Mouse (Mus musculus) hindbrain, embryonic 10.5 days (tissue): ENCODE measurements at regions not wholly inside any gene's neighbourhood (a gene's known extent, or its start where the extent isn't known, plus 50 kb on each side); places are given as distances from the start of the nearest gene placed in this dataset.
"Not testable (repeated sequence)": the region's sequence is repeated elsewhere in the genome, so short reads cannot be mapped to it uniquely, and the experiment has no call there.

Source experiments
- DNase-seq: peaks from one replicate; pipeline ENCODE4 v3.0.0-alpha.2; 2017; ENCODE audit warnings: low spot score
- H3K27ac ChIP-seq: fragments of 300-500 bp; sonication (generic); 2 replicates; pipeline ENCODE4 v1.5.1; 2016; ENCODE audit warnings: mild to moderate bottlenecking, moderate library complexity
- H3K27me3 ChIP-seq: fragments of 300-500 bp; sonication (generic); 2 replicates; pipeline ENCODE4 v1.6.1; 2016; ENCODE audit warnings: mild to moderate bottlenecking; ENCODE audit not compliant: poor library complexity, insufficient read depth, severe bottlenecking
- H3K36me3 ChIP-seq: fragments of 300-500 bp; sonication (generic); 2 replicates; pipeline ENCODE4 v1.6.1; 2016; ENCODE audit warnings: mild to moderate bottlenecking, moderate library complexity
- H3K4me1 ChIP-seq: fragments of 300-500 bp; sonication (generic); replicated peaks from 2 replicates; pipeline ENCODE4 v1.6.1; 2016; ENCODE audit warnings: mild to moderate bottlenecking
- H3K4me3 ChIP-seq: fragments of 300-500 bp; sonication (generic); 2 replicates; pipeline ENCODE4 v1.5.1; 2016; ENCODE audit warnings: mild to moderate bottlenecking, moderate library complexity
- H3K9me3 ChIP-seq: fragments of 300-500 bp; sonication (generic); 2 replicates; pipeline ENCODE4 v1.6.1; 2016; ENCODE audit warnings: mild to moderate bottlenecking, moderate library complexity
- WGBS: fragments of 180-500 bp; shearing (Covaris S2); methylation state at CpG from one replicate; pipeline ENCODE4 v1.1.7; 2016; 5-methylcytosine and 5-hydroxymethylcytosine counted together

DNA sequence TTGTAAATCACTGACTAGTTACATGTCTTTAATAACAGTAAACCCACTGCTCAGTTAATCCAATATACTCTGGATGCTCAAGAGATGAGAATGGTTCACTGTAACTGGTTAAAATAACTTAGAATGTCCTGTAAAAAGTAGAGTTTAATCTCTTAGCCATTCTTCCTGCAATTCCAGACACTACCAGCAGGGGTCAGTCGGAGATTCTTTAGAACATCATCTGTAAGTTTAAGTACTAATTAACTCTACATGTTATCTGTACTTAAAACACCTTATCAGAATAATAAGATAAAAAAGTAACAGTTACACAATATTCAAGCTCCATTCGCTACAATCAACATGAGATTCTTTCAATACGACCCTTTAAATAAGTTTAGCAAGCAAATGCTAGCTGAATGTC, 58.7 kb upstream of the Olig3 start:
- no peak for DNase-seq
- 56% methylated on average over 3 of the region's 3 CpGs for WGBS
- no peaks in the 10 kb centered on the region for H3K27me3 ChIP-seq

DNA sequence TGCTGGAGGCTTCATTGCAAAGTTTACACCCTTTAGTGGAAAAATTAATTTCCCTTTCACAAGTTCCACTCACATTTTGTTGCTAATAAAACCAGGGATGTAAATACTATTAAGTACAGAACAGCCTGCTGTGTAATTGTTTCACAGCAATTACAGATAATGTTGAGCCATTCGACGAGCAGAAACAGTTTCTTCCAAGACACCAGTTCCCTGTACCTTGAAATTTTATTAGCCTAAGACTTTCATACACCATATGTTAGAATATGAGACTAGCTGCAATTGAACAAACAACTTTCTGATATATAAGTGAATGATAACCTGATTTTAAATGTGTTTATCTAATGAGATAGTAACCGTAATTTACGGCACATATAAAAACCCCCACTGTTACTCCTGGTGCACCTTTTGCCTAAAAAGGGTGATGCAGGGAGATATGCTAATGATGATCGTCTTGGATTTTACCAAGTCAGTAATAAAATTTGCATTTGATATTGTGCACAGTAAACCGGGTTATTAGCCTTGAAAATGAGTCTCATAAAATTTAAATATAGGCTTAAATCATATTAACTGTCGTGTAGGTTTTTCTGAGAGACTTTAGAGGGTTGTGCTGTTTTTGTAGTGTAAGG, 60.8 kb upstream of the Olig3 start:
- WGBS: 92% methylated on average over 7 of the region's 7 CpGs

More for the DNA sequence above, 58.7 kb upstream of the Olig3 start:
- H3K4me1 ChIP-seq: no peaks in the 10 kb centered on the region
- no peak overlapping the region for H3K27ac ChIP-seq
- no peak overlapping the region for H3K4me3 ChIP-seq
- H3K36me3 ChIP-seq: no peaks in the 10 kb centered on the region
- H3K9me3 ChIP-seq: no peaks in the 10 kb centered on the region

DNA sequence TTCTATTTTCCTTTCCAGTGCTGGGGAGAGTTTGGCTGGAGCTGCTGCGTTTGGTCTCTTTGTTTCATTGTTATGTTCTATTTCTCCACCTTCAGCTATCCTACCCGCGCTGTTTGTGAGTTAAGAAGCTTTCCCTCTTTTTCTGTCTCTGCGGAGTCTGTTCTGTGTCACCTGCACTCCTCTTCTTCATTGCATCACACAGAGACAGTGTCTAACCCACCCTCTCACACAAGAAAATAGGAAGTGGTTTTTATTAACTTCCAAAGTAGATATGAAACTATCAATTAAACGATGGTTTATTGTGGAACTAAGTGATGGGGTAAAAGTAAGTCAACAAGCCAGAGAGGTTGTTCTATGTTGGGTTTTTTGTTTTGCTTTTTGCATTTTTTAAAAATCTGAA, 64.9 kb upstream of the Olig3 start:
- H3K4me1 ChIP-seq: no peaks in the 10 kb centered on the region
- no peak overlapping the region for H3K27ac ChIP-seq
- H3K36me3 ChIP-seq: no peaks in the 10 kb centered on the region
- no peaks in the 10 kb centered on the region for H3K9me3 ChIP-seq
- WGBS: 72% methylated on average over 5 of the region's 5 CpGs
- H3K4me3 ChIP-seq: no peak overlapping the region
- DNase-seq: no peak
- no peaks in the 10 kb centered on the region for H3K27me3 ChIP-seq

More for the DNA sequence above, 60.8 kb upstream of the Olig3 start:
- Histone ChIP-seq H3K9me3 (no peaks in the 10 kb centered on the region), H3K36me3 (no peaks in the 10 kb centered on the region), H3K27me3 (no peaks in the 10 kb centered on the region), H3K4me1 (no peaks in the 10 kb centered on the region), H3K27ac (no peak overlapping the region), H3K4me3 (no peak overlapping the region)
- no peak for DNase-seq

GRCm38 (mm10) chr10:19291039-19291438, 65.3 kb upstream of the Olig3 start:
- not testable (repeated sequence) for H3K4me1 ChIP-seq, H3K36me3 ChIP-seq, H3K9me3 ChIP-seq, DNase-seq, H3K27me3 ChIP-seq, H3K27ac ChIP-seq, H3K4me3 ChIP-seq
- 86% methylated on average over 3 of the region's 3 CpGs for WGBS

GRCm38 (mm10) chr10:19282166-19282565, 74.2 kb upstream of the Olig3 start:
- H3K36me3 ChIP-seq: no peaks in the 10 kb centered on the region
- WGBS: 89% methylated on average over 3 of the region's 3 CpGs
- H3K4me3 ChIP-seq: no peak overlapping the region
- DNase-seq: no peak
- H3K9me3 ChIP-seq: no peaks in the 10 kb centered on the region
- H3K4me1 ChIP-seq: peaks cover 7% of the 10 kb centered on the region; the same call in 1 of the 2 replicates
- H3K27ac ChIP-seq: no peak overlapping the region
- H3K27me3 ChIP-seq: no peaks in the 10 kb centered on the region

GRCm38 (mm10) chr10:19281021-19281420, 75.3 kb upstream of the Olig3 start:
- no peaks in the 10 kb centered on the region for H3K9me3 ChIP-seq
- no peak for DNase-seq
- H3K36me3 ChIP-seq: no peaks in the 10 kb centered on the region
- peaks cover 8% of the 10 kb centered on the region; the same call in 1 of the 2 replicates for H3K4me1 ChIP-seq
- 88% methylated on average over 4 of the region's 4 CpGs for WGBS
- no peak overlapping the region for H3K4me3 ChIP-seq
- no peak overlapping the region for H3K27ac ChIP-seq
- H3K27me3 ChIP-seq: no peaks in the 10 kb centered on the region

DNA sequence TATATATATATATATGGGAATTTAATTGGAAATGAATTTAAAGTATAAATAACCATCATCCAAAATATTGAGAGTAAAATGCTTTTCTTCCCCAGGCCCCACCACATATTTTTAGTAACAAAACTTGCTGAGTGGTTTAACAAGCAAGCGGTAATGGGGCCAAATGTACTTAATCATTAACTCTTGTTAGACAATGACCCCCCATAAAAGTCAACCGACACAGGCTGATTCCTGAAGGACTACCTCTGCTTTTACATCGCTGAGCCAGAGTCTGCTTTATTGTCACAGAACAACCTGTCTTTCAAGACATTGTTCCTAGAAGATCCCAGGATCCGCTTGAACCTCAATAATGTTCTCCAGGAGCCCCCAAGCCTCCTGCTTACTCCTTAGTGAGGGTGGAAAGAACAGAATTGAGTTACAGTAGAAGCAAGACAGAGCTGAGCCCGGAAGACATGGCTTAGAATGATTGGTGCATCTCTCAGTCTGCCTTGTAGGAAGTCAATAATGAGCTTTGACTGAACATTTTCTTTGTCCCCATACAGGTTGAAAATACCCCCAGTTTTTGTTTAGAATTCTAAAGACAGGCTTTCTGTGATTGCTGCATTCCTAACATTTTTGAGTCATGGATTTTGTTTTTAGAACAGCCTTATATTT, 78.0 kb upstream of the Olig3 start:
- no peak overlapping the region for H3K27ac ChIP-seq
- 76% methylated on average over 5 of the region's 5 CpGs for WGBS

DNA sequence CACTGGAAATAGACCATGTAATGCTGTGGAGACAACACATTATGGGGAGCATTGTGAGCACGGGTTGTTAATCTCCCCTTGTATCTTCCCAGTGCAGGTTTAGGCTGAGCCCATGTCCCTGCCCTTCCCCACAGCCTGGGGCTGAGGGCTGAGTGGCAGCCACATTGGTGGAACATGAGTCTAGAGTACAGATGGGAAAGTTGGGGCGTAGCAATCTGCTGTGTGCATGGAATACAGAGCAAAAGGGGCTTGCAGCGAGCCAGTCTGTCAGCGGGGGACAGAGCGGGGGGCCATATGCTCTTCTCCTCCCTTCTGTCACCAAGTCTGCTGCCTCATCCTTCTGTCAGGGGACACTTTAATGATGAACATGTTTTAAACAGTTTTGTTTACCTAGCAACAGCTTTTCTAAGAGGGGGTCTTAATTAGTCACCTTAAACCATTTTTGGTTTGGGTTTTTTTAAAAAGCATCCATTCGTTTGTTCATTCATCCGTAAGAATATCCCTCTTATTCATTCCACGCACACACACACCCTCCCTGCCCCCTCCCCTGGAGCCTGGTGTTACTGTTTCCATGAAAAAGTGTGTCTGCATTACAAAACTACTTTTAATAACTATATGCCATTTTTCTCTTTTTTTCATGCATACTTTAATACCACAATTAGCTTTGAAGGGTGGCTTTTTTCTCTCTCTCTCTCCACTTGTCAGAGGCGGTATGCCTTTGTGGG, 79.1 kb upstream of the Olig3 start:
- DNase-seq: peak; percentile 11
- no peaks in the 10 kb centered on the region for H3K9me3 ChIP-seq
- 61% methylated on average over 9 of the region's 9 CpGs for WGBS
- no peak overlapping the region for H3K27ac ChIP-seq
- H3K36me3 ChIP-seq: no peaks in the 10 kb centered on the region
- H3K4me3 ChIP-seq: no peak overlapping the region
- no peaks in the 10 kb centered on the region for H3K27me3 ChIP-seq
- H3K4me1 ChIP-seq: peaks cover 8% of the 10 kb centered on the region; the same call in 1 of the 2 replicates

More for the DNA sequence above, 78.0 kb upstream of the Olig3 start:
- Histone ChIP-seq H3K27me3 (no peaks in the 10 kb centered on the region), H3K36me3 (no peaks in the 10 kb centered on the region), H3K4me3 (no peak overlapping the region), H3K9me3 (no peaks in the 10 kb centered on the region), H3K4me1 (peaks cover 8% of the 10 kb centered on the region; the same call in 1 of the 2 replicates)
- no peak for DNase-seq

- H3K27ac ChIP-seq: no peak overlapping the region
- H3K27me3 ChIP-seq: no peaks in the 10 kb centered on the region
- 87% methylated on average over 4 of the region's 4 CpGs for WGBS
- H3K9me3 ChIP-seq: no peaks in the 10 kb centered on the region
- H3K36me3 ChIP-seq: no peaks in the 10 kb centered on the region
- no peak overlapping the region for H3K4me3 ChIP-seq
- peaks cover 8% of the 10 kb centered on the region; the same call in 1 of the 2 replicates for H3K4me1 ChIP-seq
- DNase-seq: no peak
Observed at GRCm38 (mm10) chr10:19274985-19275384, 81.3 kb upstream of the Olig3 start.

DNA sequence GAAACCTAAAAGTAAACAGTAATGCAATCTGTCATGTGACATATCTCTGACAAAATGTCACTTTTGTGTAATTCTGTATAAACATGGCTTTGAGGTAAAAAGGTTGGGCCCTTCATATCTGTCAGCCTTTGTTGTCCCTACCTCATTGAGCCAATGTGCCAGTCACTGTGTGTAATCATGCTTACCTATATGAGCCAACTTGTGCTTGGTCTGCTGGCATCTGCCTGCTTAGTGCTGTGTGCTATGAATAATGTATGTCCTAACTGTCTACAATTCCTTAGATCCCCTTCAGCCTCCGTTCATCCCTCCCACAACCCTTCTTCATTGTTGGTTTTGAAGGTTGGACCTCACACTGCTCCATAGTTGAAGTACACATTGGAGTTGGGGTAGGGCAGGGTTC, 86.9 kb upstream of the Olig3 start:
- 67% methylated on average over 1 of the region's 1 CpGs for WGBS
- H3K27me3 ChIP-seq: no peaks in the 10 kb centered on the region
- no peak for DNase-seq
- H3K9me3 ChIP-seq: no peaks in the 10 kb centered on the region
- no peaks in the 10 kb centered on the region for H3K36me3 ChIP-seq
- no peak overlapping the region for H3K4me3 ChIP-seq
- H3K4me1 ChIP-seq: no peaks in the 10 kb centered on the region
- no peak overlapping the region for H3K27ac ChIP-seq

DNA sequence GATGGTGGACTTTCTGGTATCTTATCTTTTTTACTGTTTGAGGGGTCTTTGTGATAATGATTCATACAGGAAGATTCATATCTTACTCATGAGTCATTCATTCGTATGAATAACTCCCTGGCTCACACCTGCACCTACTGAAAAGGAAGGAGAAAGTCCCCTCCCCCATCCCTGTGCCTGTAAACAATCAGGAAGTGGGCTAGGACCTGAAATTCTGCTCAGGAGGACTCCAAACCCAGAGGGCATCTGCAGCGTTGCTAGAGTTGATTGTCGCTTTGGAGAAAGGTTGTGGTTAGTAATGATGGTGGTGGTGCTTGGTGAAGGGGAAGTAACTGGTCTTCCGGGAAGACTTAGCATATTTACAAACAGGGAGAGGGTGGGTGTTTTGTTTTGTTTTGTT, 88.3 kb upstream of the Olig3 start:
- Histone ChIP-seq H3K27me3 (no peaks in the 10 kb centered on the region), H3K9me3 (no peaks in the 10 kb centered on the region), H3K36me3 (no peaks in the 10 kb centered on the region), H3K4me3 (no peak overlapping the region), H3K4me1 (no peaks in the 10 kb centered on the region), H3K27ac (no peak overlapping the region)
- DNase-seq: no peak
- 78% methylated on average over 4 of the region's 4 CpGs for WGBS

DNA sequence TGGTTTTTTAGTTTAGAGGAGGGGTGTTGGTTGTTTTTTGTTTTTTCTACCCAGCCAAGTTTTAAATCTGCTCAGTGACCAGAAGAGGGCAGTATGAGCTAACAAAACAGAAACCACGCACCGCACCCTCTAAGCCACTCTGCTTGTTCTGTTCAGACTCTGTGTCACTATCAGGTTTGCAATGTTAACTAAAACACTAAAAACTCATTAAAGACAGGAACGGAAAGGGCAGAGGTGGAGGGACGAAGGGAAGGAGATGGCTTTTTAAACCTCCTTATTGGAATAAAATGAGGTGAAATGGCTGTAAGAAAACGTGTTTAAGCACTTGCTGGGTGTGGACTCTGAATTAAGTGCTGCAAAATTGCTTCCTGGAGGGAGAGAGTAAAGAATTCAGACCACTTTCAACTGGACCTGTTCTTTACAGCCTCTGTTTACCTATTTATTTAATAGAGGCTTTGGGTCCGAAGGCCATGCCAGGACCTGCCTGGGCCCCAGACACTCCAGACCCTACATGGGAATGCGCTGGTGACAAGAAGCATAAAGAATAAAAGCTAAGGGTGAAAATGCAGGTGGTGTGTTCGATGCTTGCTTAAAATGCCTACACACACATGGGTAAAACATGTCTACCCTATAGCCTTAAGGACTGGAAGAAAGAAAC, 116.1 kb upstream of the Olig3 start:
- H3K4me3 ChIP-seq: no peak overlapping the region
- H3K9me3 ChIP-seq: no peaks in the 10 kb centered on the region
- peaks cover 9% of the 10 kb centered on the region for H3K27me3 ChIP-seq
- peak; percentile 35 for DNase-seq
- no peak overlapping the region for H3K27ac ChIP-seq
- 33% methylated on average over 8 of the region's 8 CpGs for WGBS
- H3K36me3 ChIP-seq: no peaks in the 10 kb centered on the region
- peaks cover 19% of the 10 kb centered on the region; the same call in 1 of the 2 replicates for H3K4me1 ChIP-seq

DNA sequence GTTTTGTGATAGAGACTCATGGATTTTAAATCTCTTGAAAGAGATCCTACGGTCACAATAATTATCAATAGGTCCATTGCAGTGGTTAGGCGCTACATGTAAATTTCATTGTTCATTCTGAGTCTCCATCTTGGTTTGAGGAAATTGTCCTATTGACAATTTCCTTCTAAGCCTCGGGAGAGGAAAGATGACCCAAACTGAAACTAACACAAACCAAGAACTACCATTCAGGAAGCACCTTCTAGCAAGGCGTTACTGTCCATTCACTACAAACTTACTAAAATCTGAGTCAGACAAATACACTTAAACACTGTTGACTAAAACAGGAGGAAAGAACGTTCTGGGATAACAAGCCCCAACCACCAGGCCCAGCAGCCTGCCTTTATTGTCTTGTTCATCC, 140.1 kb upstream of the Olig3 start:
- WGBS: 89% methylated on average over 5 of the region's 5 CpGs
- DNase-seq: no peak
- no peak overlapping the region for H3K27ac ChIP-seq
- no peaks in the 10 kb centered on the region for H3K27me3 ChIP-seq
- H3K9me3 ChIP-seq: no peaks in the 10 kb centered on the region
- no peaks in the 10 kb centered on the region for H3K36me3 ChIP-seq
- no peaks in the 10 kb centered on the region for H3K4me1 ChIP-seq
- H3K4me3 ChIP-seq: no peak overlapping the region
